Mouse (Mus musculus): ENCODE measurements around the gene D930020B18Rik. TPM values are rescaled to one million over a fixed set of nuclear protein-coding genes. Genes with fewer than 3 reads are reported as not detected.

Gene D930020B18Rik
- total and polyA plus RNA-seq, 3 experiments, result 0.61 to 0.65 TPM; not detected in 1

DNA sequence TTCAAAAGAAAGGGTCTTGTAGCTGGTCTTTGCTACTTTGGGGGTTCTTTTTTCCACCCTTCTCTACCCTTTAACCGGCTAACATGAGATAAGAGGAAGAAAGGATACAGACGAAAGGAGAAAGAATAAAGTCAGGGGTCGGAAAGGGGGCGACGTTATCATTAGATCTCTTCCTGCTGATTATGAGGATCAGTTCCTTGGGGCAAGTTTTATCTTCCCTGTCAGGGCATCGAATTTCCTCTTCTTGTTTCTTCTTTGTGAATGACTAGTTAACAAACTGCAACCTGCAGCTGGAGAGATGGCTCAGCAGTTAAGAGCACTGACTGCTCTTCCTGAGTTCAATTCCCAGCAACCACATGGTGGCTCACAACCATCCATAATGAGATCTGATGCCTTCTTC lies 4.9 kb downstream of the D930020B18Rik start (continued):
- TF ChIP-seq RAD21 (IDR thresholded peaks at IDR 0.05; ENCODE audit: low read depth, low read length), result no peak

- H3K9ac ChIP-seq (ENCODE audit: control insufficient read depth, low read depth, low read length, poor library complexity, severe bottlenecking), result no peak overlapping the region
- no peaks in the 10 kb centered on the region for H3K36me3 ChIP-seq (ENCODE audit: control insufficient read depth in 1 of 2, insufficient read depth in 2 of 2, low read length in 2 of 2)
- no peaks in the 10 kb centered on the region for H3K4me1 ChIP-seq (ENCODE audit: control insufficient read depth in 1 of 2, insufficient read depth in 2 of 2, low read length in 2 of 2)
- no peaks in the 10 kb centered on the region for H3K79me2 ChIP-seq (ENCODE audit: control insufficient read depth, insufficient read depth, low read length, poor library complexity)
- TF ChIP-seq ZC3H11A (IDR thresholded peaks at IDR 0.05; ENCODE audit: low read depth, low read length), result no peak
- DNase-seq (ENCODE audit: low read depth, low spot score), result no peak
- no peak overlapping the region for H3K27ac ChIP-seq (ENCODE audit: control insufficient read depth, low read depth, low read length)
- no peaks in the 10 kb centered on the region for H3K27me3 ChIP-seq (ENCODE audit: control insufficient read depth in 1 of 2, insufficient read depth in 2 of 2, low read length in 2 of 2)
- H3K4me3 ChIP-seq (ENCODE audit: control insufficient read depth in 1 of 2, insufficient read depth in 1 of 2, low read depth in 2 of 2, low read length in 2 of 2), result no peak overlapping the region
- no peaks in the 10 kb centered on the region for H3K9me3 ChIP-seq (replicated peaks; ENCODE audit: insufficient read depth, low read length)
These were observed 11.7 kb downstream of the D930020B18Rik start for GRCm38 (mm10) chr10:121653079-121653478.

GRCm38 (mm10) chr10:121655907-121656306 lies 14.5 kb downstream of the D930020B18Rik start:
- no peak for TF ChIP-seq UBTF (IDR thresholded peaks at IDR 0.05; ENCODE audit: borderline replicate concordance, insufficient read depth, low read depth, low read length)
- TF ChIP-seq POLR2A (IDR thresholded peaks at IDR 0.05; ENCODE audit: control insufficient read depth in 1 of 2, insufficient read depth in 1 of 2, low read depth in 1 of 2, low read length in 2 of 2, poor library complexity in 1 of 2), result no peak
- no peak for TF ChIP-seq ETS1 (IDR thresholded peaks at IDR 0.05; ENCODE audit: low read depth, low read length)

GRCm38 (mm10) chr10:121662711-121663110 lies 21.3 kb downstream of the D930020B18Rik start:
- Histone ChIP-seq H3K9ac (ENCODE audit: control insufficient read depth, low read depth, low read length, poor library complexity, severe bottlenecking) (no peak overlapping the region), H3K27ac (ENCODE audit: control insufficient read depth, low read depth, low read length) (no peak overlapping the region)

More at GRCm38 (mm10) chr10:121655907-121656306, 14.5 kb downstream of the D930020B18Rik start:
- H3K36me3 ChIP-seq (ENCODE audit: control insufficient read depth in 1 of 2, insufficient read depth in 2 of 2, low read length in 2 of 2), result no peaks in the 10 kb centered on the region
- no peak for DNase-seq (ENCODE audit: low read depth, low spot score)
- no peaks in the 10 kb centered on the region for H3K4me1 ChIP-seq (ENCODE audit: control insufficient read depth in 1 of 2, insufficient read depth in 2 of 2, low read length in 2 of 2)
- no peaks in the 10 kb centered on the region for H3K9me3 ChIP-seq (replicated peaks; ENCODE audit: insufficient read depth, low read length)
- no peaks in the 10 kb centered on the region for H3K27me3 ChIP-seq (ENCODE audit: control insufficient read depth in 1 of 2, insufficient read depth in 2 of 2, low read length in 2 of 2)
- H3K4me3 ChIP-seq (ENCODE audit: control insufficient read depth in 1 of 2, insufficient read depth in 1 of 2, low read depth in 2 of 2, low read length in 2 of 2), result no peak overlapping the region
- no peak overlapping the region for H3K9ac ChIP-seq (ENCODE audit: control insufficient read depth, low read depth, low read length, poor library complexity, severe bottlenecking)
- H3K79me2 ChIP-seq (ENCODE audit: control insufficient read depth, insufficient read depth, low read length, poor library complexity), result no peaks in the 10 kb centered on the region
- H3K27ac ChIP-seq (ENCODE audit: control insufficient read depth, low read depth, low read length), result no peak overlapping the region

DNA sequence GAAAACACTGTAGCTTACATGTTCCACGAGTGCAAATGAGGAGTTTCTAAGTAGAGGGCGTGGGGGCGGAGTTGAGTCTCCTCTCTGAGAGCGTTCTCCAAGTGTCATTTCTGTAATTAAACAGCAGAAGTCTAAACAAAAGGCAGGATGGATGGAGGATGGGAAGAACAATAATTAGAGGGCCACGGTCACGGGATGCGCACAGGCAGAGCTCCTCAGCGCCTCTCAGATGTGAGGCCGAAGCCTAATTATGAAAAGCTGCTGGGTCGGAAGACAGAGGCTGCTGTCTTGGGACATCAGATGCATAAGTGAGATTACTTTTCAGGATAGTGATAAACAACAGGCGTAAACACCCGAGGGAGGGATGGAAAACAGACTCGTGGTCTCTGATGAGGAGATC lies 22.2 kb downstream of the D930020B18Rik start:
- Histone ChIP-seq H3K79me2 (ENCODE audit: control insufficient read depth, insufficient read depth, low read length, poor library complexity) (no peaks in the 10 kb centered on the region), H3K4me3 (ENCODE audit: control insufficient read depth in 1 of 2, insufficient read depth in 1 of 2, low read depth in 2 of 2, low read length in 2 of 2) (no peak overlapping the region), H3K9me3 (replicated peaks; ENCODE audit: insufficient read depth, low read length) (no peaks in the 10 kb centered on the region), H3K36me3 (ENCODE audit: control insufficient read depth in 1 of 2, insufficient read depth in 2 of 2, low read length in 2 of 2) (no peaks in the 10 kb centered on the region), H3K27ac (ENCODE audit: control insufficient read depth, low read depth, low read length) (no peak overlapping the region), H3K9ac (ENCODE audit: control insufficient read depth, low read depth, low read length, poor library complexity, severe bottlenecking) (no peak overlapping the region), H3K27me3 (ENCODE audit: control insufficient read depth in 1 of 2, insufficient read depth in 2 of 2, low read length in 2 of 2) (no peaks in the 10 kb centered on the region), H3K4me1 (ENCODE audit: control insufficient read depth in 1 of 2, insufficient read depth in 2 of 2, low read length in 2 of 2) (no peaks in the 10 kb centered on the region)
- TF ChIP-seq GABPA (IDR thresholded peaks at IDR 0.05; ENCODE audit: low read depth, low read length) (no peak), ELF1 (IDR thresholded peaks at IDR 0.05; ENCODE audit: low read depth, low read length) (no peak), CHD1 (IDR thresholded peaks at IDR 0.05; ENCODE audit: low read depth, low read length) (no peak), USF1 (IDR thresholded peaks at IDR 0.05; ENCODE audit: low read depth, low read length) (no peak), CHD2 (IDR thresholded peaks at IDR 0.05; ENCODE audit: low read length) (no peak), GATA1 (IDR thresholded peaks at IDR 0.05; ENCODE audit: low read depth, low read length) (no peak), SMC3 (IDR thresholded peaks at IDR 0.05; ENCODE audit: low read depth, low read length) (no peak), MYB (IDR thresholded peaks at IDR 0.05; ENCODE audit: low read depth, low read length) (no peak), E2F4 (IDR thresholded peaks at IDR 0.05; ENCODE audit: borderline replicate concordance, low read depth, low read length) (no peak), ETS1 (IDR thresholded peaks at IDR 0.05; ENCODE audit: low read depth, low read length) (no peak), MAX (IDR thresholded peaks at IDR 0.05; ENCODE audit: low read length) (no peak), RAD21 (IDR thresholded peaks at IDR 0.05; ENCODE audit: low read depth, low read length) (no peak)
- DNase-seq (ENCODE audit: low read depth, low spot score), result no peak

More at GRCm38 (mm10) chr10:121662711-121663110, 21.3 kb downstream of the D930020B18Rik start:
- H3K27me3 ChIP-seq (ENCODE audit: control insufficient read depth in 1 of 2, insufficient read depth in 2 of 2, low read length in 2 of 2), result no peaks in the 10 kb centered on the region
- no peaks in the 10 kb centered on the region for H3K36me3 ChIP-seq (ENCODE audit: control insufficient read depth in 1 of 2, insufficient read depth in 2 of 2, low read length in 2 of 2)
- H3K4me3 ChIP-seq (ENCODE audit: control insufficient read depth in 1 of 2, insufficient read depth in 1 of 2, low read depth in 2 of 2, low read length in 2 of 2), result no peak overlapping the region
- no peaks in the 10 kb centered on the region for H3K79me2 ChIP-seq (ENCODE audit: control insufficient read depth, insufficient read depth, low read length, poor library complexity)
- TF ChIP-seq HCFC1 (IDR thresholded peaks at IDR 0.05; ENCODE audit: low read depth, low read length) (no peak), UBTF (IDR thresholded peaks at IDR 0.05; ENCODE audit: borderline replicate concordance, insufficient read depth, low read depth, low read length) (no peak), MAX (IDR thresholded peaks at IDR 0.05; ENCODE audit: low read length) (no peak), ETS1 (IDR thresholded peaks at IDR 0.05; ENCODE audit: low read depth, low read length) (no peak)
- no peaks in the 10 kb centered on the region for H3K9me3 ChIP-seq (replicated peaks; ENCODE audit: insufficient read depth, low read length)
- no peaks in the 10 kb centered on the region for H3K4me1 ChIP-seq (ENCODE audit: control insufficient read depth in 1 of 2, insufficient read depth in 2 of 2, low read length in 2 of 2)
- no peak for DNase-seq (ENCODE audit: low read depth, low spot score)
